Mouse (Mus musculus) heart, adult 2 months (tissue): ENCODE measurements around the gene Trmt1l.

Experiments used
- CTCF ChIP-seq: fragments of 200-600 bp; IDR thresholded peaks from 2 replicates; pipeline ENCODE4 v1.8.1; 2022; ENCODE audit warnings: antibody characterized with exemption, mild to moderate bottlenecking, moderate library complexity
- POLR2A ChIP-seq: fragments of 200-500 bp; IDR thresholded peaks from 2 replicates; pipeline ENCODE4 v1.6.1; 2011; ENCODE audit warnings: mild to moderate bottlenecking, low read depth, low read length, control low read depth; ENCODE audit not compliant: insufficient read depth

DNA sequence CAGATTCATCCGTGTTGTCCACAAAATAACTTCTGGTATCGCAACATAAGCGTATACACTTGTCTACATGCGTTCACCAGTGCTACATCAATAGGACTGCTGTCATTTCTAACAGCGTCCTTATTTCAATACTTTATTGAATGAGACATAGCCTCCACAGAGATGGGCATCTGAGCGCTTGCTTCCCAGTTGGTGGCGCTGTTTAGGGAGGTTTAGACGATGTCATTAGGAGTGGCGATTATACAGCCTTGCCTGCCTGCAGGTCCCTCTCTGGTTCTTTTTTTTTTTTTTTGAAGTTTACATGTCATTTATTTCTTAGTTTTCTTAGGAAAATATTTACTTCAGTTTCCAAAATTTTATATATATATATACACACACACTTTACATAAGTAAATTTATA is 32.9 kb downstream of the Trmt1l start:
- TF ChIP-seq CTCF: peak; percentile 34
- no peak for TF ChIP-seq POLR2A
